Mouse (Mus musculus): ENCODE measurements around the gene Rnaseh2b. TPM values are rescaled to one million over a fixed set of nuclear protein-coding genes. Genes with fewer than 3 reads are reported as not detected.
A peak's percentile ranks its signal among the peaks of the same experiment; 100 is the strongest.

Gene Rnaseh2b
- polyA plus RNA-seq, 1 experiment from 2014 or later = 67.3 TPM

DNA sequence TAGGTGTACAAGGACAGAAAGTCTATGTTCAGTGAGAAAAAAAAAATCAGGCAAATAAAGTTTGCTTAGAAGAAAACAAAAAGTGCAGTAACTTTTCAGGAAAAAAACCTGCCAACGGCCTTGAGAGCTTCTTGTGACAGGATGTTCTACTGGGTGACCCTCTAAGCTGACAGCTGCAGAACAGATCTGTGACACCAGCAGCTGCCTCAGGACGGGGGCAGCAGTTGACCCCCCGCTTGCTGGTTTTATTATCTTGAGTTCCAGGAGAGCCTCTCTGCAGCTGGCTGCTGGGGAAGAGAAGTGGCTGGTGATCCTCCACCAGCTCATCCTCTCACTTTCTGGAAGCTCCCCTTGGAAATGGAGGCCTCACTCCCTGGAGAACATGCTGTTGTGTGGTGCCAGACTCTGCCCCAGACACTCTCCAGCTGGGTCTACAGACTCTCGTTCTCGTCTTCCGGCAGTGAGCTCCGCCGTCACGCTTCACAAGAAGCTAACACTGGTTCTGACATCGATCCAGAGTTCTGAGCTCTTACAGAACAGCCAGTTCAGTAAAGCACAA lies 33.3 kb upstream of the Rnaseh2b start:
- Histone ChIP-seq H3K9ac (no peak overlapping the region), H3K4me2 (no peak overlapping the region), H3K9me3 (replicated peaks) (no peaks in the 10 kb centered on the region), H3K36me3 (no peaks in the 10 kb centered on the region), H3K27me3 (no peaks in the 10 kb centered on the region), H3K27ac (no peak overlapping the region), H3K4me1 (replicated peaks) (peaks cover 13% of the 10 kb centered on the region), H3K4me3 (replicated peaks) (no peak overlapping the region)
- no peak for DNase-seq
- WGBS (ENCODE audit: insufficient replicate concordance) = 54% methylated on average over 10 of the region's 10 CpGs
- ATAC-seq (ENCODE audit: low read depth) = no peak

DNA sequence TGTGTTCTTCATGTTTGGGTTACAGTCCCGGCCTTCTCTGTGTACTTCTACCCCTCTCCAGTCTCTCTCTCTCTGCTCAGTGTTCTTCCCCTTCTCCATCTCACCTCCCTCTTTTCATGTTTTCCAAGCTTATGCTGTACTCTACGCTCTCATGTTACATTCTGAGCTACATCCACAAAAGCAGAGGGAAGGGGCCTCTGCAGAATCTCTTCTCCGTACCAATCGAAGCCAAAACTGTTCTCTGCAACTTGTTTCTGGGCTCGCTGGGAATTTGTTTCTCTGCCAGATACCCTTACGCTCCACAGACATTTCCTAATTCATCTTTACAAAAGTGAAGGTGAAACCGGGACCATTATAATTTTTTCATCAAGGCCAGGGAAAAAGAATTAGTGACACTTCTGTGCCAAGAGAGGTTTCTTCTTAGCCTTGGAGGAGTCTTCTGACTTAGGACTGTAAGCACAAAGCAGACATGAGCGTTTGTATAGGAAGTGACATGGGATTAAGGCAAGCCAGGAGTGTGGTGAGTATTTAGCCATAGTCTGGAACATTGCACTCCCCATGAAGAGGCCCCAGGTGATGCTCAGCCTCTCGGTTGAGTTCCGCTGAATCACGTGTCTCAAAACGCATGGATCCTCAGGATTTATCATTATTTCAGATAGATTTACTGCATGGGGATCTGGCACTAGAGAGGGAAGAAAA lies 21.5 kb upstream of the Rnaseh2b start:
- Histone ChIP-seq H3K4me2 (no peak overlapping the region), H3K4me3 (replicated peaks) (no peak overlapping the region), H3K36me3 (no peaks in the 10 kb centered on the region), H3K9me3 (replicated peaks) (no peaks in the 10 kb centered on the region), H3K9ac (no peak overlapping the region), H3K27ac (no peak overlapping the region), H3K27me3 (no peaks in the 10 kb centered on the region), H3K4me1 (replicated peaks) (no peaks in the 10 kb centered on the region)
- DNase-seq (no peak), ATAC-seq (ENCODE audit: low read depth) (no peak)
- WGBS (ENCODE audit: insufficient replicate concordance) = 72% methylated on average over 12 of the region's 12 CpGs

DNA sequence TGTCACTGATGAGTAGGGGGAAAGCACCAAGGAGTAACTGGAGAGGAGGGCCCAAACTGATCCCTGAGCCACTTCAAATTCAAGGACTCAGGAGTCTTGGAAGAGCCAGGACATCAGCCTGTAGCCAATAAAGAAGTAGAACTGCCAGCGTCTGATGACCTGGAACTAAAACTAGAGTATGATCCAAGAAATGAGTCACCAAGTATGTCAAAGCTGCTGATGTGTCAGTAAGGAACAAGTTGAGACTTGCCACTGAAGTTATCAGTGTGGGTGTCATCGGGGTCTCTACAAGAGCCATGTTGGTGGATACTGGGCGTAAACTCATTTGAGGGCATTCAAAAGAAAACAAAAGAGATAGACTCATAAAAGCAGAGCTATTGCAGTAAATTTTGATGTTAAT lies 18.8 kb upstream of the Rnaseh2b start:
- no peaks in the 10 kb centered on the region for H3K36me3 ChIP-seq
- ATAC-seq (ENCODE audit: low read depth) (no peak), DNase-seq (no peak)
- H3K4me1 ChIP-seq (replicated peaks) = no peaks in the 10 kb centered on the region
- no peak overlapping the region for H3K4me2 ChIP-seq
- no peak overlapping the region for H3K9ac ChIP-seq
- H3K27ac ChIP-seq = no peak overlapping the region
- WGBS (ENCODE audit: insufficient replicate concordance) = 77% methylated on average over 3 of the region's 3 CpGs
- no peaks in the 10 kb centered on the region for H3K27me3 ChIP-seq
- H3K4me3 ChIP-seq (replicated peaks) = no peak overlapping the region
- no peaks in the 10 kb centered on the region for H3K9me3 ChIP-seq (replicated peaks)

DNA sequence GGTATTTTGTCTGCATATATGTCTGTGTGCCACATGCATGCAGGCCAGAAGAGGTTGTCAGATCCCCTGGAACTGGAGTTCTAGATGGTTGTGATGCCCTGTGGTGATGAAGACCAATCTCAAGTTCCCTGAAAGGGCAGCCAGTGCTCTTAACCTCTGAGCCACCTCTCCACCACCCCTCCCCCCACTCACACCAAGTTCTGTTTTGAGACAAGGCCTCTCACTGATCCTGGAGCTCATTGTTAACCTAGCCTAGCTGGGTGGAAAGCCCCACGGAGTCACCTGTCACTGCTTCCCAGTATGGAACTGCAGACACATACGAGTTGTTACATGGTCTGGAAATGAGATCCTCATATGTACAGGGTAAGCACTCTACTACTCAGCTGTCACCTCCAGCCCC lies 9.4 kb upstream of the Rnaseh2b start:
- Histone ChIP-seq H3K9me3 (replicated peaks) (no peaks in the 10 kb centered on the region), H3K9ac (no peak overlapping the region), H3K27ac (no peak overlapping the region), H3K4me3 (replicated peaks) (no peak overlapping the region), H3K36me3 (no peaks in the 10 kb centered on the region), H3K27me3 (no peaks in the 10 kb centered on the region), H3K4me2 (no peak overlapping the region), H3K4me1 (replicated peaks) (no peaks in the 10 kb centered on the region)
- 54% methylated on average over 2 of the region's 2 CpGs for WGBS (ENCODE audit: insufficient replicate concordance)
- DNase-seq = no peak
- ATAC-seq (ENCODE audit: low read depth) = no peak

DNA sequence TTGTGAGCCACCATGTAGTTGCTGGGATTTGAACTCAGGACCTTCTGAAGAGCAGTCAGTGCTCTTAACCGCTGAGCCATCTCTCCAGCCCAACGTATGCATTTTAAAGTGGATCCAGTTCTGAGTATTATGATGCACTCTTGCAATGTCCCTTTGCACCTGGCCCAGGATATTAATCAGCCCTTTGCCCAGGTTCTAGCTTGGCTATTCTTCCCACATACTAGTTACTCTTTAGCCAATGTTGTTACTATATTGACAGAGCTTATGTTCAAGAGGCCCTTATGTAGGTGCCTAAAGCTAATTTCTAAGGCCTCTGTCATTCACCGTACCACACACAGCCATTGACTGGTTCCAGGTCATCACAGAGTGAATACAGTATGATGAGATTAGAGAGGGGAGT lies 3.7 kb upstream of the Rnaseh2b start:
- no peak for ATAC-seq (ENCODE audit: low read depth)
- peaks cover 7% of the 10 kb centered on the region; the same call in 1 of the 2 replicates for H3K4me1 ChIP-seq (replicated peaks)
- H3K4me2 ChIP-seq = no peak overlapping the region
- H3K27me3 ChIP-seq = peaks cover 18% of the 10 kb centered on the region
- no peak for DNase-seq
- H3K36me3 ChIP-seq = no peaks in the 10 kb centered on the region
- H3K9me3 ChIP-seq (replicated peaks) = no peaks in the 10 kb centered on the region
- H3K4me3 ChIP-seq (replicated peaks) = no peak overlapping the region
- no peak overlapping the region for H3K27ac ChIP-seq
- 81% methylated on average over 3 of the region's 3 CpGs for WGBS (ENCODE audit: insufficient replicate concordance)
- H3K9ac ChIP-seq = no peak overlapping the region

DNA sequence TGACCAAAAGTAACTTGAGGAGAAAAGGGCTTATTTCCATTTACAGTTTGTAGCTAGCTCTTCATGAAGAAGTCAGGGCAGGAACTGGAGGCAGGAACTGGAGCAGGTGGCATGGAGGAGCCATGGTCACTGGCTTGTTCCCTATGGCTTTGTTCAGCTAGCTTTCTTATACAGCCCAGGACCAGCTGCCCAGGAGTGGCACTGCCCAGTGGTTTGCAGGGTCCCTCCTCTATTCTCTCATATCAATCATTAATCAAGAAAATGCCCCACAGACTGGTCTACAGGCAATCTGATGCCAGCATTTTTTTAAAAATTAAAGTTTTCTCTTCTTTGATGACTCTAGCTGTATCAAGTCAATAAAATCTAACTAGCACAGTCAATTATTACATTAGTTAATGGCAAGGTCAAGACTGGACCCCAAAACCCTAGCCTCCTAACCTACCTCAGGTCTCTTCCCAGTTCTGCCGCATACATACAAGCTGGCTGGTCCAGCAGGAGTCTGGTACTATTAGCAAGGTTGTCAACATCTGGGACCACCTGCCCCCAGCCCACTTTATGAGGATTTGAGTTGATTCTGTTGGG lies 892 bp upstream of the Rnaseh2b start:
- ATAC-seq (ENCODE audit: low read depth) (no peak), DNase-seq (no peak)
- H3K9me3 ChIP-seq (replicated peaks) = no peaks in the 10 kb centered on the region
- no peak overlapping the region for H3K4me3 ChIP-seq (replicated peaks)
- H3K4me2 ChIP-seq = no peak overlapping the region
- H3K4me1 ChIP-seq (replicated peaks) = peaks cover 7% of the 10 kb centered on the region; the same call in 1 of the 2 replicates
- H3K36me3 ChIP-seq = no peaks in the 10 kb centered on the region
- 73% methylated on average over 1 of the region's 1 CpGs for WGBS (ENCODE audit: insufficient replicate concordance)
- H3K9ac ChIP-seq = no peak overlapping the region
- H3K27me3 ChIP-seq = peaks cover 18% of the 10 kb centered on the region
- H3K27ac ChIP-seq = no peak overlapping the region

DNA sequence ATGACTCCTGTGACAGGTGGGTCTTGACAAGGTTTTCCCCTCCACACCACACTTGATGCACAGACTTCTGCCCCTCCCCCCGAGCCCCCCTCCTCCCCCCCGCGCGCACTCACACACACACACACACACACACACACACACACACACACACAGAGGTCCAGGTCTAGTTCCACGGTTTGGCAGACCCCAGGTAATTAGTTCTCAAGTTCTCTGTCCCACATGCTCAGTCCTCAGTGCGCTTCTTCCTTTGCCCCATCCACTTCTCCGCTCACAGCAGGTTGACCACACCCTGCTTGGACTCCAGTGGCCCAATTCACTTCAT lies 262 bp upstream of the Rnaseh2b start:
- Histone ChIP-seq H3K9ac (no peak overlapping the region), H3K4me3 (replicated peaks) (peak overlapping the region; percentile 49; the same call in 1 of the 2 replicates), H3K27me3 (peaks cover 18% of the 10 kb centered on the region), H3K4me1 (replicated peaks) (peaks cover 7% of the 10 kb centered on the region; the same call in 1 of the 2 replicates), H3K4me2 (peak overlapping the region; percentile 70), H3K27ac (no peak overlapping the region), H3K36me3 (no peaks in the 10 kb centered on the region), H3K9me3 (replicated peaks) (no peaks in the 10 kb centered on the region)
- WGBS (ENCODE audit: insufficient replicate concordance) = 36% methylated on average over 7 of the region's 7 CpGs
- DNase-seq = no peak
- ATAC-seq (ENCODE audit: low read depth) = no peak

DNA sequence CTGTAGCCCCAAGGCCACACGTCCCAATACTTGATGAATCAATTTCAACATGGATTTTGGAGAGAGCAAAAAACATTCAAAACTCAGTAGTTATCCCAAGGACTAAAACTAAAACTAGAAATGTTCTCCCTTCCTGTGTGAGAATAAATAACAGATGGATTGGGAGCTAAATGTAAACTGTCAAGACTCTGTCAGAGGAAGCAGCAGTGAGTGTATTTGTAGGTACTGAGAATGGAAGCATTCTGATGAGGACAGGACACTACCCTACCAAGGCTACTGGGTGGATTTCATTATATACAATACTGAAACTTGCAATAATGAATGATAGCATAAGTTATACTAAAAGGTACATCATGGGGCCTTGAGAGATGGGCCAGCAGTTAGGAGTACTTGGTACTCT lies 6.4 kb downstream of the Rnaseh2b start:
- Histone ChIP-seq H3K36me3 (no peaks in the 10 kb centered on the region), H3K27ac (no peak overlapping the region), H3K27me3 (no peaks in the 10 kb centered on the region), H3K4me1 (replicated peaks) (no peaks in the 10 kb centered on the region), H3K9me3 (replicated peaks) (no peaks in the 10 kb centered on the region), H3K4me3 (replicated peaks) (no peak overlapping the region), H3K9ac (no peak overlapping the region), H3K4me2 (no peak overlapping the region)
- ATAC-seq (ENCODE audit: low read depth) (no peak), DNase-seq (no peak)
- 63% methylated on average over 1 of the region's 1 CpGs for WGBS (ENCODE audit: insufficient replicate concordance)

DNA sequence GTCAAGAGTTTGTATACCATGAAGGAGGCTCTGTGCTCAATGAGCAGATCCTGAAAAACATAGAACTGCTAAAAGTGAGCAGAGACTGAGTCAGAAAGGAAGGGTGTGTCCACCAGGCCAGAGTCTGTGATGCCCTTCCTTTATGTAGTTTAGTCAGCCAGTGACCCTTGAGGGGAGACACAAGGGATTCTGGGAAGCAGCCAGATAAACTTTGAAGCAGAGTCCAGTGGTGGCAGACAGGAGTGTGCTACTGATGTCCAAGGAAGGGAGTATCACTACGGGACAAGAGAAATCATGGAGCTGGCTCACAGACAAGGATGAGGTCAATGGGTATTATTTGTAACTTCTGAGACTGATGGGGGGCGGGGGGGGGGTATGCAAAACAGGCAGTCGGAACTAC lies 7.6 kb downstream of the Rnaseh2b start:
- no peak overlapping the region for H3K4me3 ChIP-seq (replicated peaks)
- no peaks in the 10 kb centered on the region for H3K4me1 ChIP-seq (replicated peaks)
- H3K27ac ChIP-seq = no peak overlapping the region
- H3K9ac ChIP-seq = no peak overlapping the region
- DNase-seq = no peak
- WGBS (ENCODE audit: insufficient replicate concordance) = 64% methylated on average over 3 of the region's 3 CpGs
- no peak overlapping the region for H3K4me2 ChIP-seq
- no peaks in the 10 kb centered on the region for H3K27me3 ChIP-seq
- H3K36me3 ChIP-seq = no peaks in the 10 kb centered on the region
- no peak for ATAC-seq (ENCODE audit: low read depth)
- H3K9me3 ChIP-seq (replicated peaks) = no peaks in the 10 kb centered on the region

DNA sequence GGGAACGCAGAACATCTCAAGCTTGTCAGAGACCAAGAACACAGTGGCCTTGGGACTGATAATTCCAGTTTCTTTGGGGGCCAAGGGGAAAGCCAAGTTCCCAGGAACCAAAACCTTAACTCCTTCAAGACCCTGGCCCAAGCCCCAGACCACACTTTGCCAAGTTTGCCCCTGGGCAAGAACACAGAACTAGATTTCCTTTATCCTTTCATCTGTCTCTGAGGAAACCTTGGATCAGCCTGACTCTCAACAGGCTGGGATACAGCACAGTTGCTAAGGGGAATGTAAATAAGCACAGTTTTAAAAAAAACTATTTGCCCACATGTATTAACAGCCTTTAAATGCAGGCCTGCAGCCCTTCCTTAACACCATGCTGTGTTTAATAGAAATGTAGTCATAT lies 15.2 kb downstream of the Rnaseh2b start:
- no peaks in the 10 kb centered on the region for H3K36me3 ChIP-seq
- DNase-seq (no peak), ATAC-seq (ENCODE audit: low read depth) (no peak)
- no peak overlapping the region for H3K27ac ChIP-seq
- no peak overlapping the region for H3K4me2 ChIP-seq
- no peak overlapping the region for H3K4me3 ChIP-seq (replicated peaks)
- no peaks in the 10 kb centered on the region for H3K9me3 ChIP-seq (replicated peaks)
- WGBS (ENCODE audit: insufficient replicate concordance) = 82% methylated on average over 1 of the region's 1 CpGs
- H3K4me1 ChIP-seq (replicated peaks) = no peaks in the 10 kb centered on the region
- H3K27me3 ChIP-seq = no peaks in the 10 kb centered on the region
- H3K9ac ChIP-seq = no peak overlapping the region

DNA sequence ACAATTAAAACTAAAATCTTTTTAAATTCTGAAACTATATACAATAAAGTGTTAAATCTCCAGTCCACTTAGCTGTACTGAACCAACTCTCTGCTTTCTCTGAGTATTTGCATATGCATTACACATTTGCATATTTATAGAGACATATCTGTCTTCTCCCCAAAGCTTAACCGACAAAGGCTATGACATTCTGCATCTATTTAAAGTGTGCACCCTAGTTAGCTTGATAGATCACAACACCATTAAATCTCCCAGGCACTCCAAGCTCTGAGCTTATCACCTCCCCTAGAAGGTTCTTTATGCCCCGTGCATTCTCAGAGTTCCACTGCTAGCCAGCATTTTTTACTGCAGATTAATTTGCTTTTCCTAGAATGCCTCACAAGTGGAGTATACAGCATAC lies 16.6 kb downstream of the Rnaseh2b start:
- no peak overlapping the region for H3K4me3 ChIP-seq (replicated peaks)
- ATAC-seq (ENCODE audit: low read depth) = no peak
- H3K9me3 ChIP-seq (replicated peaks) = no peaks in the 10 kb centered on the region
- H3K9ac ChIP-seq = no peak overlapping the region
- H3K27me3 ChIP-seq = no peaks in the 10 kb centered on the region
- H3K36me3 ChIP-seq = no peaks in the 10 kb centered on the region
- H3K4me2 ChIP-seq = no peak overlapping the region
- no peak for DNase-seq
- no peak overlapping the region for H3K27ac ChIP-seq
- WGBS (ENCODE audit: insufficient replicate concordance) = 46% methylated on average over 2 of the region's 2 CpGs
- H3K4me1 ChIP-seq (replicated peaks) = no peaks in the 10 kb centered on the region

DNA sequence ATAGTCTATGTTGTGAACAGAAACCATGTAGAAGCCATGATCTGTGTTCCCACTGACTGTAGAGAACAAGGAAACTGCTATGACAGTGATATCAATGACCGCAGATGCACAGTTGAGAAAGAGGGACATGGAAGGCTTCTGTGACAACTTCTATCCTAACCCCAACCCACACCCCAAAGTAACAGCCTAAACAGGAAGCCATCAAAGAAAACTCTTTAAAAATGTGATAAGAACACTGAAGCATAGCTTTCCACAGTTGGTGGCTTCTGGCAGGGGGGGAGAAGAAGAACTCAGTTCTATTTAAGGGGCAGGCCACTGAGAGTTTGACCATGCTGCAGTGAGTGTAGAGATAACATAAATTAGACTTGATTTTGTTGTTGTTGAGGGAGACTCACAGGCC lies 19.3 kb downstream of the Rnaseh2b start:
- DNase-seq (no peak), ATAC-seq (ENCODE audit: low read depth) (no peak)
- WGBS (ENCODE audit: insufficient replicate concordance) = 45% methylated on average over 1 of the region's 1 CpGs
- Histone ChIP-seq H3K27me3 (no peaks in the 10 kb centered on the region), H3K4me3 (replicated peaks) (no peak overlapping the region), H3K4me1 (replicated peaks) (no peaks in the 10 kb centered on the region), H3K9ac (no peak overlapping the region), H3K27ac (no peak overlapping the region), H3K9me3 (replicated peaks) (no peaks in the 10 kb centered on the region), H3K36me3 (no peaks in the 10 kb centered on the region), H3K4me2 (no peak overlapping the region)
